Mouse (Mus musculus) right cerebral cortex, postnatal 36 days (tissue): ENCODE measurements around the gene Rbpj.
"Not testable (repeated sequence)": the region's sequence is repeated elsewhere in the genome, so short reads cannot be mapped to it uniquely, and the experiment has no call there.

Source experiments
- DNase-seq, 2 experiments: peaks; one replicate each; pipeline ENCODE4 v3.0.0; 2022; ENCODE audit warnings: low spot score in 2 of 2, mixed read lengths in 1 of 2

The Rbpj gene

GRCm38 (mm10) chr5:53550329-53550728 lies 84.4 kb downstream of the Rbpj start:
- not testable (repeated sequence) for DNase-seq

DNA sequence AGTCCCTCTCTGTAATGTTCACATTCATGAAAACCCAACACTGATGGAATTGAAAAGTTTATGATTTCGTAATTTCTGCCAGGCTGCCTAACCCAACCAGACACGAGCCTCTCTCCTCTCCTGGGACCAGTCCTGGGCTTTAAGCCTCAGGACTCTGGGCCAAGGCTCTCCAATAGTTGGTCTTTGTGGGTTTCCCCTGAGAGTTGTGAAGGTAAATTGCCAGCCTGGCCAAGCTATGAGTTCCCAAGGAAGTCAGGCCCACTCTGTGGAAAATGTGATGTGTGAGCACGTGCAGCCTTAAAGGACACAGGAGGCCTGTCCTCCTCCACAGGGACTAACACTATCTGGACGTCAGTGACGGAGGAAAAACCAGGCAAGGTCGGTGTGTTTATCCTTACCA lies 85.4 kb downstream of the Rbpj start:
- no peak for DNase-seq

- no peak for DNase-seq
Measured at GRCm38 (mm10) chr5:53551910-53552309, 86.0 kb downstream of the Rbpj start.

- no peak for DNase-seq
Measured at GRCm38 (mm10) chr5:53553281-53553680, 87.3 kb downstream of the Rbpj start.

GRCm38 (mm10) chr5:53554180-53554579 lies 88.2 kb downstream of the Rbpj start:
- DNase-seq = no peak

GRCm38 (mm10) chr5:53554926-53555325 lies 89.0 kb downstream of the Rbpj start:
- no peak for DNase-seq

GRCm38 (mm10) chr5:53555474-53555873 lies 89.5 kb downstream of the Rbpj start:
- DNase-seq = no peak

DNA sequence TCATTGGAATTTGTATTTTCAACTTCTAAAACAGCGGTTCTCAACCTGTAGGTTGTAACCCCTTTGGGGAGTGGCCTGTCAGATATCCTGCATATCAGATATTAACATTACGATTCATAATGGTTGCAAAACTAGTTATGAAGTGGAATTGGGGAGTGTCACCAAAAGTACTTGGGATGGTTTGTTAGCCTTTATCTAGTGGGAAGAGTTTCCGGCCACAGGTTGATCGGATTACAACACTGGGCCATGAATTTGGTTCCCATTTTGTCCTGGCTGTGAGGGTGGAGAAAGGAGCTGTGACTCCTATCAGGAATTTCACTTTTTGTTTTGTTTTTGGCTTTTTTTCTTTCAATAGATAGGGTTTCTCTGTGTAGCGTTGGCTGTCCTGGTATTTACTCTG lies 90.0 kb downstream of the Rbpj start:
- no peak for DNase-seq

DNA sequence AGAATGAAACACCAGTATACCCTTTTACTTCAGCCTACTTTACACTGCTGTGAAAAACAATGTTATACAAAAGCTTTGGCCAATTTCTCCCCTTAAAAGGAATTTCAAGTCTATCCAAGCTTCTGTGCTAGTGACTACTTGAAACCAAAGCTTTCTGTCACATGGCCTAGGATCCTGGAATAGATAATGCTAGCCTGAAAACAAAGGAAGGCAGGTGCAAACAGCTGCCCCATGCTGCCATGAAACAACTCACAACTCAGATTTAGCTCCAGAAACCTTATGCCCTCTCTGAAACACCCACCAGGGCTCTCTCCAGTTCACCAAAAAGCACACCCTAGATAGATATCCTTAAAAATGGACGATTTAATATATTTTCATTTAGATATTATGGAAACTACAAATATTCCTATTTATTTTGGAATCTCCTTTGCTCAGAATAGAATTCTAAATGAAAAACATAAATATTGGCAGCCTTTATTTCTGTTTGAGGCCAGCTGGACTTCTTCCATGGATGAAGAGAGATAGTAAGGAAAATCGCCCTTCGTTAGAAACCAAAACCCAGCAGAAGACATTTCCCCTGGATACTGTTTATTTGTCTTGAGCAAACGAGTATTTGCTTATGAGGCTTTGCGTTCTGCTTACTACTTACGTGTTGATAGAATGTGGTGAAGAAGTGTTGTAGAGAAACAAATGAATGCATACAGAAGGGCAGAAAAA lies 91.8 kb downstream of the Rbpj start:
- DNase-seq = no peak

DNA sequence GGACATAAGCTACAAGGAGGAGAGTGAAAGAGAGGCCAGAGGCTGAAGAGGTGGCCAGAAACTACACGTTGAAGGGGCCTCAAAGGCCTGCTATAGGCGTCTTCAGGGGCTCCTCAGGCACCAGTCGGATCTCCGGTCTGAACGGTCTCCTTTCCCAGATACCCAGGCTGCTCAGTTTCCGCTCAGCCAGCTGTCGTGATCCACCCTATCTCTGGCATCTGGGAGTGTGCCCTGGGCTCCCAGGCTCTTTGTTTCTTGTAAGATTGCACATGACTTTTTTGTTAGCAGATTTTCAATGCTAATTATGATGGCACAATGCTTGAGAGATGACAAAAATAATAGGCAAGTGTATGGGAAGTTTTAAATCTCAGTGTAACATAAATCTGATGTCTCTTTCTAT lies 95.2 kb downstream of the Rbpj start:
- DNase-seq = no peak

DNA sequence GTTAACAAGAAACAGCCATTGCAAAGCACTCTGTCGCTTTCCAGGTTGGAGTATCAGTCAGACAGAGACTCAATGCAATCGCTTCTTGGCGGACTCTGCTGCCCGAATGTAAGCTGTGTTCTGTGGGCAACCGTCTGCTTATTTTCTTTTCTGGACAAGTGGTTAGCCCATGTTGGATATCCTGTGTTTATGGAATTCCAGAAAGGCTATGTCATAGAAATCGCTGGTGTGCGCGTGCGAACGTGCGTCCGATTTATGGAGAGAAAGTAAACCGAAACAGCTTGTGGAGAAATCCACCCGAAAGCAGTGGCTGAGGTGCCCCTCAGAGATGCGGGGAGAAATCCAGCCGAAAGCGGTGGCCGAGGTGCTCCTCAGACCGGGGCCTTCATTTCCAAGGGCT lies 98.4 kb downstream of the Rbpj start:
- DNase-seq = no peak

GRCm38 (mm10) chr5:53565213-53565794 lies 99.4 kb downstream of the Rbpj start:
- no peak for DNase-seq

DNA sequence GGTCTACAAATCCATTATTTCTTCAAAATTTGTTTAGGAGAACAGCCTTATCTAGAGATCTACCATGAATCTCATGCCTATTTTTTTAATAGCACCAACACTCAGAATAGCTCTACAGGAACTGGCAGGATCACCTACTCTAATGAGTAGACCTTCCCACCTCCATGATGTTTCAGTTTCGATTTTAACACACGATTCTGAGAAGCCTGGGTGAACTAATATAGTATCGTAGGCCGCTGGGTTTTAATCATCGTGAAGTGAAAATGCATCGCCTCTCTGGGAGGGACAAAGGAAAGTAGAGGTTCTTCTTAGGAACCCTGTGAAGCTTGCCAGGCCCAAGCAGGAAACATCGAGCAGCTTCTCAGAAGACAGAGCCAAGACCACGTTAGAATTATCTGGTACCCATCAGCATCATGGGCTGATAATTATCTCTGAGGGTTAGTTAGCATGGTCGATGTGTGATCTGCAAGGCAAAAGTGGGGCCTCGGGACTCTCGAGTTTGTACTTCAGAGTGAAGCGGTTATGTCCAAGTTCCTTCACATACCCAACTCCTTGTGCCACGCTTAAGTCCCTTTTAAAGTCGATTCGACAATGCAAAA lies 100.6 kb downstream of the Rbpj start:
- no peak for DNase-seq

DNA sequence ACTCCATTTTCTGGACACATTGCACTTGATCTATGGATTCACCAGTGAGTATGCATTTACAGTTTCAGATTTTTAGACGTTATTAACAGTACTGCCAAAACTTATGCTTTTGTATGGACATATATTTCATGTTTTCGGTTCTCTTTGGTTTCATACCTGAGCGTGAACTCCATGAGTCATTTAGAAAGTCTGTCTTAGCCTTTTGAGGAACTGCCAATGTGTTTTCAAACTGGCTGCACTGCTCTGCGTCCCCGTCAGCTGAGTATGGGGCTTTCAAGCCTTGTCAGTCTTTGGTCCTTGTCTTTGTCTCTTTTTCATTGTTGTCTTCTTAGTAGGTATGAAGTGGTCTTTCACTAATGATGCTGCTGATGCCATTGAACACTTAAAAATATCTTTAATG lies 106.5 kb downstream of the Rbpj start:
- no peak for DNase-seq

DNA sequence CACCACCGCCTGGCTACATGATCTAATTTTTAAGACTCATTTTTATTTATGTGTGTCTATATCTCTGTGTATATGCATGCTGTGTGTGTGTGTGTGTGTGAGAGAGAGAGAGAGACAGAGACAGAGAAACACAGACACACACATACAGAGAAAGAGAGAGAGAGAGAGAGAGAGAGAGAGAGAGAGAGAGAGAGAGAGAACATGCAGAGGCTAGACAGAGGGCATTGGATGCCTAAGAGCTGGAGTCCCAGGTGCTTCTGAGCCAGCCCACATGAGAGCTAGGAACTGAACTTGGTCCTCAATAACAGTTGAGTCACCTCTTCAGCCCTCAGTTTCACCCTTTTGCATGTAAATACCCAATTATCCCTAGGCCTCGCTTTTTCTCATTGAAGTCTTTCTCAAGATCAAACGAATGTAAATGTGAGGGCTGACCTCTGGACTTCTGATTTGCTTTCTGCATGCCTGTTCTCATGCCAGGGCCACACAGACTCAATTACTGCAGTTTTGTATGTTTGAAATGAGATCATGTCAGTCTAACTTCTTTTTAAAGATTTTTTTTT lies 109.0 kb downstream of the Rbpj start:
- no peak for DNase-seq

DNA sequence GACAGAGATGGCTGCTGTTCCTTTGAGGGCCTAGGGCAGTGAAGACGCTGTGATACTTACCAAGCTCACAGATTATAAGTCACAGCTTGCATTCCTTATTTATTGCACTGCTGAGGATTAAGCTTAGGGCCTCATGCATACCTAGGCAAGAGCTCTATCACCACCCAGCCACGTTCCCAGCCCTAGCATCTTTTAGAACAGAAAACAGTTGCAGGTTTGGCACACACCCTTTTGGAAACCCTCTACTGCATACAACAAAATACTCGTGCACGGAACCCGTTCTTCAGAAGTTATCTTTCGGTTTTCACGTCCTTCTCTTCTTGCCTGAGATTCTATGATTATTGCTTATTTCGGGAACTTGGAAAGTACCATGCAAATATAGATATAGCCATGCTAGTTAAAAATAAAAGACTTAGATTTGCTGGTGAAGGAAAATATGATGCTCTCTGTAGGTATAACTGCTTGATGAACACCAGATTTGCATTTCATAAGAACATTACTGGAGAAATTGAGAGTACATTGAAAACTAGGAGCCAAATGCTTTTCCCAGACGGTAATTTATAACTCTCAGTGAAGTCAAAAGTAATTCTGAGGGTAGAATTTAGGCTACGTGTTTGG lies 111.4 kb downstream of the Rbpj start:
- DNase-seq = no peak

DNA sequence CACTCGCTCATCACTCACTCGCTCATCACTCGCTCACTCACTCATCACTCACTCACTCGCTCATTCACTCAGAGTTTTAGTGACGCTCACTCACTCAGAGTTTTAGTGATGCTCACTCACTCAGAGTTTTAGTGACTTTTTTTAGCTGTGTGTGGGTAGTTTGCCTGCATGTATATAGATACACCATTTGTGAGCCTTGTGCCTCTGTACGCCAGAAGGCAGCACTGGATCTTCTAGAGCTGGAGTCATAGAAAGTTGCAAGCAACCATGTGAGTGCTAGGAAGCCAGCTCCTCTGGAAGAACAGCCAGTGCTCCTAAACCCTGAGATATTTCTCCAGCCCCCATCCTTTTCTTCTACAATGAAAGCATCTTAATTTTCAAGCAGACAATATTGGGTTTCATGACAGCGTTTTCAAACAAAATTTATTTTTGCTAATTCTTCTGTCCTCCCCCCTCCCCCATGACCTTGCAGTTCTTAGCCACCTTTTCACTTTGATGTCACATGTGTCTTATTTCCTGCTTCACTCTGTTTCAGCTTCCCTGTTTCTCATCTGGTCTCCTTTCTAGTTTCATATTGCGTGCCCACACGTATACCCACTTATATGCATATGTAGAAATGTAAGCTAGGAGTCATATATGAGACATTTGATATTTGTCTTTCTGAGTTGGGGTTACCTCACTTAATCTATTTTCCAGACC lies 118.3 kb downstream of the Rbpj start:
- DNase-seq = peak in 1 of 2 experiments; percentile 53

GRCm38 (mm10) chr5:53588421-53589171 lies 122.6 kb downstream of the Rbpj start:
- DNase-seq = peak; percentile 68 to 72

DNA sequence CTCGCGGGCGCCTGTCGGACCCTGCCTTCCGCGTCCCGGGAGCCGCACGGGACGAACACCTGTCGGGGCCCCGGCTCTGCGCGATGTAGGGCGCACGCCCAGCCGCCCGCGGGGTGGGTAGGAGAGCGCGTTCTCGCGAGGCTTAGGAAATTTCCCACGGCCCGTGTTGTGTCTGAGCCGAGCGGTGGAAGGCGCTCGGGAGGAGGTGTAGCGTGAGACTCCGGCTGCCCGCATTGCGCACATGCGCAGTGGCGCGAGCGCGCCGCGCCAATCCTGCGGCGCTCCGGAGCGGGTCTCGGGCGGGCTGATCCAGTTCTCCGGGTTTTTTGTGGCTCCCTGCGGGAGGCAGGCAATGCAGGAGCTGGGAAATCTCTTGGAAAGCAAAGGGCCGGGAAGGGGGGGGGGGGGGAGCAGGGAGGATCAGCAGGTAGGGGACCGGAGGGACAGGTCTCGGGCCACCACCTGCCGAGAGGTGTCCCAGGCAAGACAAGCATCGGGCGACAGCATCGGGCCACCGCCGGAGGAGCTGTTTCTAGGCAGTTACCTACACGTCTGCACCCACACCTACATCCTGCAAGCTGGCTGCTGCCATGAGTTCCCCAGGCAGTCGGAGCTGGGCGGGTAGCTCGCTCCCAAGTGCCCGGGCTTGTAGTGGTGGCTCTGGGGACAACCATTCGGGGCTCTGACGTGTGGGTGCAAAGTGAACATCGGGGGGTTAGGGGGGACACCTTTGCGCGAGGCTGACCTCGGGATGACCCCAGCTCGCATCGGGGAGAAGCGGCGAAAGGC lies 123.4 kb downstream of the Rbpj start:
- peak; percentile 94 to 95 for DNase-seq

DNA sequence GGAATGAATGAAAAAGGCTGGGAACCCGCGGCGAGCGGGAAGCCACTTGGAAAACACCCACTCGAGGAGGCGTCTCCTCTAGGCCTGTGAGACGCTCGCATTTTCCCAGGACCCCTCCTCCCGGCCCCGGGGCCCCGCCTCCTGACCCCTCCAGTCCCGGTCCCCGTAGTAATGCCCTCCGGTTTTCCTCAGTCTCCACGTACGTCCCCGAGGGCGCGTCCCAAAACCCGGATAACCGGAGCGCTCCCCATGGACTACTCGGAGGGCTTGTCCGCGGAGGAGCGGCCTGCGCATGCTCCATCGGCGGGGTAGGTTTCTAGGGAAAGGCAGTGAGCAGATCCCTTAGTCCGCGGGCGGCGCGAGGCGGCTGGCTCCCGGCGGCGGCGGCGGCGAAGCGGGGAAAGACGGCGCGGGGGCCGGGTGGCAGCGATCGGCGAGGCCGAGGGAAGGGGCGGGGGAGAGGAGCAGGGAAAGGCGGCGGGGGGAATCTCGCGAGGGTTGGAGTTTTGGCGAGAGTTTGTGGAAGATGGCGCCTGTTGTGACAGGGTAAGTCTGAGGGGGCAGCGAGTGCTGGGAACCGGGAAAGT lies 124.3 kb downstream of the Rbpj start:
- DNase-seq = peak; percentile 99
